Mouse (Mus musculus) kidney, adult 2 months (tissue): Measurements from ENCODE around the gene Hfe2.

ENCODE experiments used
- CTCF ChIP-seq: fragments of 200-500 bp; conservative IDR thresholded peaks from 2 replicates; pipeline ENCODE4 v1.5.1; 2011; ENCODE audit warnings: low read depth, mild to moderate bottlenecking, control low read depth, low read length, moderate library complexity, mixed read lengths; ENCODE audit not compliant: insufficient read depth, insufficient read length
- POLR2A ChIP-seq: fragments of 200-500 bp; IDR thresholded peaks from one replicate; pipeline ENCODE4 v1.6.1; 2011; ENCODE audit warnings: low read depth, low read length, control low read depth

- TF ChIP-seq CTCF (no peak), POLR2A (no peak)
Observed at GRCm38 (mm10) chr3:96499481-96500288, 25.3 kb upstream of the Hfe2 start.
